Mouse (Mus musculus) limb, embryonic 10.5 days (tissue): Measurements from ENCODE around the gene Dscam. TPM values are rescaled to one million over a fixed set of nuclear protein-coding genes. Genes with fewer than 3 reads are reported as not detected.

Source experiments
- DNase-seq: peaks from one replicate; pipeline ENCODE4 v3.0.0-alpha.2; 2017; ENCODE audit warnings: low spot score
- H3K27ac ChIP-seq: fragments of 300-500 bp; sonication (generic); 2 replicates; pipeline ENCODE4 v1.5.1; 2016; ENCODE audit warnings: mild to moderate bottlenecking
- H3K27me3 ChIP-seq: fragments of 300-500 bp; sonication (generic); 2 replicates; pipeline ENCODE4 v1.6.1; 2016; ENCODE audit warnings: low read depth, mild to moderate bottlenecking; ENCODE audit not compliant: poor library complexity, severe bottlenecking
- H3K36me3 ChIP-seq: fragments of 300-500 bp; sonication (generic); 2 replicates; pipeline ENCODE4 v1.6.1; 2016; ENCODE audit warnings: mild to moderate bottlenecking, moderate library complexity
- H3K4me1 ChIP-seq: fragments of 300-500 bp; sonication (generic); 2 replicates; pipeline ENCODE4 v1.6.1; 2016
- H3K4me3 ChIP-seq: fragments of 300-500 bp; sonication (generic); 2 replicates; pipeline ENCODE4 v1.5.1; 2016; ENCODE audit warnings: mild to moderate bottlenecking, moderate library complexity
- H3K9me3 ChIP-seq: fragments of 300-500 bp; sonication (generic); replicated peaks from 2 replicates; pipeline ENCODE4 v1.6.1; 2016; ENCODE audit warnings: mild to moderate bottlenecking
- WGBS: fragments of 180-500 bp; shearing (Covaris S2); methylation state at CpG from one replicate; pipeline ENCODE4 v1.1.7; 2016; 5-methylcytosine and 5-hydroxymethylcytosine counted together
- polyA plus RNA-seq: library from polyadenylated mRNA; unstranded; fragments of >200 nt; fragmentation: Nextera tagmentation; extraction: Ambion mirVana; gene quantifications from 2 replicates; pipeline ENCODE4 v1.2.1, GENCODE M21; 2016

Gene Dscam
- polyA plus RNA-seq, 1 experiment from 2014 or later, result not detected

DNA sequence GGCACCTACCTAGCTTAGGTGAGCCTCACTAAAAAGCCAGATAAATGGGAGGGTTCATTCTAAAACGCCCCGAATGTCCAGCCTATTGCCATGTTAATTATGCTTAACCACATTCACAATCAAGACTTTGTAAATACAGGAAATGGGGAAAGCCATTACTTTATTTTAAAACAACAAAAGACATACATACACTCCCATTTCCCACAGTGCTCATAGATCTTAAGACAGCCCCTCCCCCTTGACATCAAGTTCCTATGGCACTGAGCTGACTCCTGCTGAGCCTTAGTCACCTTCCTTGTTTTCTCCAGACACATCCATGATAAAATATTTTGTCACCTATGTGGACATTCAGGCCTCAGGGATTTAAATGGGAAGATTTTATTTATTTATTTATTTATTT is 4.4 kb downstream of the Dscam start:
- H3K27me3 ChIP-seq, result peaks cover 84% of the 10 kb centered on the region
- H3K27ac ChIP-seq, result no peak overlapping the region
- H3K4me1 ChIP-seq, result peaks cover 20% of the 10 kb centered on the region
- peak overlapping the region; percentile 49; the same call in 1 of the 2 replicates for H3K4me3 ChIP-seq
- 40% methylated on average over 2 of the region's 2 CpGs for WGBS
- no peaks in the 10 kb centered on the region for H3K36me3 ChIP-seq
- no peak for DNase-seq
- H3K9me3 ChIP-seq, result no peaks in the 10 kb centered on the region

GRCm38 (mm10) chr16:97165444-97166121 is 5.0 kb downstream of the Dscam start:
- Histone ChIP-seq H3K4me1 (peaks cover 17% of the 10 kb centered on the region), H3K36me3 (no peaks in the 10 kb centered on the region), H3K9me3 (no peaks in the 10 kb centered on the region), H3K27me3 (peaks cover 79% of the 10 kb centered on the region), H3K4me3 (peak overlapping the region; percentile 49), H3K27ac (no peak overlapping the region)
- 2% methylated on average over 21 of the region's 21 CpGs for WGBS
- peak; percentile 64 for DNase-seq

- no peaks in the 10 kb centered on the region for H3K9me3 ChIP-seq
- H3K27ac ChIP-seq, result no peak overlapping the region
- no peak for DNase-seq
- H3K4me3 ChIP-seq, result no peak overlapping the region
- H3K4me1 ChIP-seq, result no peaks in the 10 kb centered on the region
- no peaks in the 10 kb centered on the region for H3K36me3 ChIP-seq
- 79% methylated on average over 4 of the region's 4 CpGs for WGBS
- H3K27me3 ChIP-seq, result peaks cover 10% of the 10 kb centered on the region; the same call in 1 of the 2 replicates
Observed at GRCm38 (mm10) chr16:97158279-97158678, 12.3 kb downstream of the Dscam start.

DNA sequence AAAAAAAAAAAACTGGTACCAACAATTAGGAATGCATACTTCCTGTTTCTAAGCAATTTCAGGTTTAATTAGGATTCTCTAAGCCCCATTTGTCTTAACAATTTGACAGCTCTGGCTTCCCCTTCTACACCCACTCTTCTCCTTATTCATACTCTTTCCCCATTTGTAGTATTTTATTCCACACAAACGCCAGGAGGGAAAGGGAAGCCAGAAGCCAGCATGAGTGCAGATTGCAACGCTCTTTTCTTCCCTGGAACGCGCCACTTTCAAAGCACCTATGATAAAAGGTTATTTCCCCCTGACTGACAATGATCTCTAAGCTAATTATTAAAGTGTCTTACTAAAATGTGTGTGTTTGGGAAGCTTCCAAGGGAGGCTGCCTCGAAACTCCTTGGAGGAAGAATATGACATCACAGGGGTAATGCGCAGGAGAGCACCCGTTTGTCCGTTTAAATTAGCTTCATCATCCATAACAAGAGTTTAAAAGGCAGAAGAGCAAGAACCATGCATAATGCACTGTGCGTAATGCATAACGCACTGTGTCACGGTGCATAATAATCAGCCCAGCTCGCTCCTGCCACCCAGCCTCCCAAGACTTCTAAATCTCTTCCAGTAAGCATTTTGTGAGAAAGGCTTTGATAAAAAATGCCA is 25.9 kb downstream of the Dscam start:
- 75% methylated on average over 12 of the region's 12 CpGs for WGBS
- Histone ChIP-seq H3K4me3 (no peak overlapping the region), H3K4me1 (no peaks in the 10 kb centered on the region), H3K36me3 (no peaks in the 10 kb centered on the region), H3K27me3 (no peaks in the 10 kb centered on the region), H3K9me3 (no peaks in the 10 kb centered on the region), H3K27ac (no peak overlapping the region)
- DNase-seq, result no peak

GRCm38 (mm10) chr16:97141943-97142342 is 28.6 kb downstream of the Dscam start:
- no peak for DNase-seq
- no peaks in the 10 kb centered on the region for H3K36me3 ChIP-seq
- WGBS, result 89% methylated on average over 1 of the region's 1 CpGs
- H3K27me3 ChIP-seq, result no peaks in the 10 kb centered on the region
- H3K4me1 ChIP-seq, result no peaks in the 10 kb centered on the region
- H3K4me3 ChIP-seq, result no peak overlapping the region
- no peak overlapping the region for H3K27ac ChIP-seq
- H3K9me3 ChIP-seq, result no peaks in the 10 kb centered on the region

DNA sequence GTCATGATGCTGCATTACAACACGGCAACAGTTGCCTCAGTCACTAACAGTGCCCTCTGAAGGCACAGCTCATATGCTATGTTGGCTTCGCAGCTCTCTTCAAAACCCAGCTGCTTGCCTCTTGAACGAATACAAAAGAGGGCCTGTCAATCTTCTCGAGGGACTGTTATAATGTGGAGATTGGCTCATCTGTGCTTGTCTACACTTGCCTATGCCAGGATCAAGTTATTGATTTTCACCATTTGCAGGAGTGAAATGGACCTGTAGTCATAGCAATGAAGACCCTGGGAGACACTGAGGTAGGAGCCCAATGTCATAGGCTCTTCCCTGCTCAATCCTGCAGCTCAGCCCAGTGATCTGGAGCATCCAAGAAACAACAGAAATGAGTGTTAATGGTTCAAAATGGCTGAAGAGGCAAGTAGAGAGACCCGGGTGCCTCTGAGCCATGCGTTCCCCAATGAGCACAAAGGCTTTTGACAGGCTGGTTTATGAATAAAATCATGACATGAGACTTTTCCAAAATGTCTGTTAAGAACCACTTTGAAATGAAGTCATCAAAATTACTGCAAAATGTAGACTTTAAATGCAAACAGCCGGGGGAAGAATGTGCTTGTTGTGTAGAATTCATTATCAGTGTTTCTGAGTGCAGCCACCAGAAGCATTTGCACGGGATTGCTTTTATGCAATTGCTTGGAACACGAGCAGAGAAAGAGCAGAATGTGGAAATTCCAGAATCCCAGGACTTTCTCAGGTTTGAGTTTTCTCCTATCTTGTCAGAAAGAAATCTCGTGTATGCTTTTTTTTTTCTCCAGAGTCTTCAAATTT is 35.3 kb downstream of the Dscam start:
- no peak for DNase-seq
- H3K27me3 ChIP-seq, result no peaks in the 10 kb centered on the region
- WGBS, result 90% methylated on average over 10 of the region's 10 CpGs

GRCm38 (mm10) chr16:97127296-97127695 is 43.3 kb downstream of the Dscam start:
- Histone ChIP-seq H3K4me1 (no peaks in the 10 kb centered on the region), H3K9me3 (no peaks in the 10 kb centered on the region), H3K36me3 (no peaks in the 10 kb centered on the region), H3K4me3 (no peak overlapping the region), H3K27ac (no peak overlapping the region), H3K27me3 (no peaks in the 10 kb centered on the region)
- DNase-seq, result no peak
- WGBS, result 82% methylated on average over 2 of the region's 2 CpGs

More for the DNA sequence above, 35.3 kb downstream of the Dscam start:
- Histone ChIP-seq H3K4me1 (no peaks in the 10 kb centered on the region), H3K27ac (no peak overlapping the region), H3K4me3 (no peak overlapping the region), H3K9me3 (no peaks in the 10 kb centered on the region), H3K36me3 (no peaks in the 10 kb centered on the region)

- Histone ChIP-seq H3K9me3 (no peaks in the 10 kb centered on the region), H3K27me3 (no peaks in the 10 kb centered on the region), H3K4me3 (no peak overlapping the region), H3K36me3 (no peaks in the 10 kb centered on the region), H3K4me1 (no peaks in the 10 kb centered on the region), H3K27ac (no peak overlapping the region)
- 88% methylated on average over 4 of the region's 4 CpGs for WGBS
- DNase-seq, result no peak
Observed at GRCm38 (mm10) chr16:97110028-97110427, 60.5 kb downstream of the Dscam start.

DNA sequence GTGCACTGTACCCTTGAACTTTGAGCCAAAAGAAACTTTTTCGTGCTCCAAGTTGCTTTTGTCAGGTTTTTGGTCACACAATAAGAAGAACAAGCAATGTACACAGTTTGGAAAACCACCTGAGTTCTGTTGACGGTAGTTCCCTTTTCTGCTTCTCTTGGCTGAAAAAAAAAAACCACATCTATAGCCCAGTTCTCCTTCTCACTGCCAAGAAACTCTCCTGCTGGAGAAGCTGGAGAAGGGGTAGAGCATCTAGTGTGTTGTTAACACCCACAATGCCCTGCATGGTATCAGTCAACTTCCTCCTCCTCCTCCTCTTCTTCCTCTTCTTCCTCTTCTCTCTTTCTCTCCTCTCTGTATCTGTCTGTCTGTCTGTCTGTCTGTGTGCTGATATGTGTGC is 65.3 kb downstream of the Dscam start:
- 85% methylated on average over 2 of the region's 2 CpGs for WGBS
- no peak overlapping the region for H3K27ac ChIP-seq
- no peak for DNase-seq
- no peaks in the 10 kb centered on the region for H3K36me3 ChIP-seq
- peaks cover 2% of the 10 kb centered on the region; the same call in 1 of the 2 replicates for H3K27me3 ChIP-seq
- H3K4me1 ChIP-seq, result no peaks in the 10 kb centered on the region
- no peaks in the 10 kb centered on the region for H3K9me3 ChIP-seq
- H3K4me3 ChIP-seq, result no peak overlapping the region

DNA sequence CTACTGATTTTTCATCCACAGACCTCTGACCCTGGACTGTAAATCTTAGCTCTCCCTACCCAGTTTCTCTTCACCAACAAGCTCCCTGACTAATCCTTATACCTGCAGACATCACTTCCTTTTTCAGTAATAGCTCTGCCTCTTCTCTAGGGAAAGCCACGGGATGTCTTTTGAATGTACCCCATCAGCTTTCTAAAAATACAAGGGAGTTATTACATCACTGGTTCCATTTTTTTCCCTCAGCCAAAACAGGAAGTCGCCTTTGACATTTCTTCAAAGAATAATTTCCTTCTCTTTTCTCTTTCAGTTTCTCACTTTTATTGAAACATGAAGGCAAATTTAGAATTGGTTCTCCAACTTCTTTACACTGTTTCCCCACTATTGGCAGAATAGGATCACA is 67.5 kb downstream of the Dscam start:
- Histone ChIP-seq H3K27me3 (peaks cover 11% of the 10 kb centered on the region; the same call in 1 of the 2 replicates), H3K36me3 (no peaks in the 10 kb centered on the region), H3K4me1 (peaks cover 10% of the 10 kb centered on the region), H3K27ac (no peak overlapping the region), H3K9me3 (no peaks in the 10 kb centered on the region), H3K4me3 (no peak overlapping the region)
- DNase-seq, result no peak
- 85% methylated on average over 2 of the region's 2 CpGs for WGBS

DNA sequence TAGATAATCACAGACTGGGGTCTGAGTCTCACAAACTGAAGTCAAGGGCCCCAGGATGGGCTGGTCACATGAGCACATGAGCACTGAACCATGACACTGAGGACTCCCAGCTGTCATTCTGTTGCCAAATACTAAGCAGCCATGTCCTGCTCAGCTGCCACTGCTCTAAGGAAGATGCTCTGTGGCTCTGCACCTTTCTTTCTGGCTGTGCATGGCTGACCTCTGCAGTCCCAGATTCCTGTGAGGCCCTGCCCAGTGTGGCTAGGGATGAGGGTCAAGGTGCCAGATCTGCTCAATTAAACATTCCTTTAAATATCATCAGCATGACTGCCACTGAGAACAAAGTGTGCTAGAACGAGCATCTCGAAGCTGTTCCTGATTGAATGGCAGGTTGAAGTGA is 70.5 kb downstream of the Dscam start:
- Histone ChIP-seq H3K36me3 (no peaks in the 10 kb centered on the region), H3K4me3 (no peak overlapping the region), H3K27me3 (peaks cover 36% of the 10 kb centered on the region; the same call in 1 of the 2 replicates), H3K4me1 (peaks cover 15% of the 10 kb centered on the region), H3K9me3 (no peaks in the 10 kb centered on the region), H3K27ac (no peak overlapping the region)
- WGBS, result 81% methylated on average over 2 of the region's 2 CpGs
- DNase-seq, result no peak

DNA sequence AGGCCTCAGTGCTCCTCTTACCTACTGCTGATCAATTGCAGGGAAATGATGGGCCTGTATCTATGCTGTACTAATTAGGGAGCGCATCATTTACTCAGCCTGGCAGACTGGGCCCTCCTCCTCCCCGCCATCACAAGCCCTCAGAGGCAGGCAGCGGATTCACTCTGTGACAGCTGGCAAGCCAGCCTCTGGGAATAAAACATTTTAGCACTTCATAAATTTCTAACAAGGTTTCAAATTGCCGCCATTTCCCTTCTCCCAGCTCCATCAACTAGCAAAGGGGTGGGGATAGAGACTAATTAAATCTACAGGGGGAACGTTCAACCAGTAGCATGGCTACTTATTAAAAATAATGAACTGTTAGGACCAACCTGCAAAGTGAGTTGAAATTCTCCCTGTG is 72.0 kb downstream of the Dscam start:
- peaks cover 15% of the 10 kb centered on the region for H3K4me1 ChIP-seq
- H3K9me3 ChIP-seq, result no peaks in the 10 kb centered on the region
- H3K27me3 ChIP-seq, result peaks cover 36% of the 10 kb centered on the region; the same call in 1 of the 2 replicates
- no peak overlapping the region for H3K27ac ChIP-seq
- no peak overlapping the region for H3K4me3 ChIP-seq
- peak; percentile 36 for DNase-seq
- no peaks in the 10 kb centered on the region for H3K36me3 ChIP-seq
- 19% methylated on average over 5 of the region's 5 CpGs for WGBS

DNA sequence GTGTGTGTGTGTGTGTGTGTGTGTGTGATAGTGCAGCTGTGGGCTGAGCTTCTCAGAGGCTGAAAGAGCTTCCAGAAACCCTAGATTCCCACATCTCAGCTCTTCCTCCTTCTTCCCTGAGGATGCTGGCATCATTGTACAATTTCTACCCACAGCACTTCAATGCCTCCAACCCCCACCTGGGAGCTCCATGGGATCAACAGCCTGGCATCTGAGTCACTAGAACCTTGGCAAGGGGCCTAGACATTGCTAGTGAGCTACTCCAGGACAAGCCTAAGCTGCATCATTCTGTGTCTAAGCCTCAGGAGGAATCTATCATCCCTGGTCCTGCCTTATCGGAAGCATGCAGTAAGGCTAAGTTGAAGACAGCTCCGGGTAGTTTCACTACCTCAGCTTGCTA is 73.8 kb downstream of the Dscam start:
- no peaks in the 10 kb centered on the region for H3K9me3 ChIP-seq

More for the DNA sequence above, 73.8 kb downstream of the Dscam start:
- Histone ChIP-seq H3K27ac (no peak overlapping the region), H3K4me3 (no peak overlapping the region), H3K27me3 (peaks cover 36% of the 10 kb centered on the region; the same call in 1 of the 2 replicates), H3K4me1 (peaks cover 15% of the 10 kb centered on the region), H3K36me3 (no peaks in the 10 kb centered on the region)
- DNase-seq, result no peak
- 90% methylated on average over 2 of the region's 2 CpGs for WGBS
